Mouse (Mus musculus): ENCODE data around the gene Arf3.

GRCm38 (mm10) chr15:98792233-98793020 is 29.4 kb upstream of the Arf3 start:
- TF ChIP-seq CTCF (IDR thresholded peaks at IDR 0.05; ENCODE audit: low read depth), result no peak
- no peak for TF ChIP-seq EP300 (IDR thresholded peaks at IDR 0.05; ENCODE audit: low read depth)
